Mouse (Mus musculus): Measurements from ENCODE around the gene Umps. TPM values are rescaled to one million over a fixed set of nuclear protein-coding genes. Genes with fewer than 3 reads are reported as not detected.

The Umps gene
- polyA plus RNA-seq, 1 experiment from 2014 or later: 12.4 TPM

DNA sequence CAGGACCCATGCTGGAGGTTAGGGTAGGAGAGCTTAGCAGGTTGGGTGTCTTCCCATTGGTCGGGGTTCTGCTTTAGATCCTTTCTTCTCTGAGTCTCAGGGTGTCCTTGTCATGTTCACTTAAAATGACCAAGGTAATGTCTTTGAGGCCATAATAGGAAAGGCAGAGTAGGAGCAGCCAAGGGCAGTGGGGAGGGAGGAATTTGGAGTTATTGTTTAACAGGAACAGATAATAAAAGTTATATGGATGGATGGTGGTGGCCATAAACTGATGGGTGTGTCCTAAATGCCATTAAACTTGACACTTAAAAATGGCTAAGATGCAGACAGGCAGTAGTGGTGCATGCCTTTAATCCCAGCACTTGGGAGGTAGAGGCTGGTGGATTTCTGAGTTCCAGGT lies 22.3 kb upstream of the Umps start:
- 0 out of 2 replicates have a peak overlapping the region, but pooled peaks have one; percentile 10 for H3K4me2 ChIP-seq (replicated peaks; ENCODE audit: low read depth)

DNA sequence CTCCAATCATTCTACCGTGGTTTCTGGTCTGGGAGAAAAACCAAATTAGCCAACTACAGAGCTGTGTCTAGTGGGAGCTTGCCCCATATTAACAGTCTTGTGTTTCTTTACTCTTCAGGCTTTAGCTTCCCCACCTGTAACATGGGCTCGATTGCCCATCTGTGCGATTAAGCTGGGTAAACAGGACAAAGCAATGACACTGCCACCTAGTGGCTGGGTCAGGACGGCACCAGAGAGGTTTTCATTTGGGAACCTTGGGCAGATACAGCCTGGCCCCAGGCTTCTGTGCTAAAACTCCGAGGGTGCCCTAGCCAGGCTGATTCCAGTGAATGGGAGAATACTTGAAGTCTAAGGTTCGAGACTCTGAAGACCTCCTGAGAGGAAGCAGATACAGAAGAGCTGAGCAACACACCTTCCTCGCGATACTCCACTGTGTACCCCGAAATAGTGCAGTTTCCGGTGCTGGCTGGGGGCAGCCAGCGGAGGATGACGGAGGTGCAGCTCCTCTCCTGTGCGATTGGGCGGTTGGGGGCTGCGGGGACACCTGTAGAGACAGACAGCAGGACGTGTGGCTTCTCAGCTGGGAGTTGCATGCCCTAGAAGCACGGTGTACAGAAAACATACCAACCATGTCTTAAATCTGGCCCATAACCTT lies 21.6 kb upstream of the Umps start:
- WGBS: 56% methylated on average over 17 of the region's 17 CpGs
- Histone ChIP-seq H3K27me3 (replicated peaks; ENCODE audit: control insufficient read depth, insufficient read depth, low read length) (no peaks in the 10 kb centered on the region), H3K9ac (ENCODE audit: low read depth, low read length) (no peak overlapping the region), H3K27ac (ENCODE audit: low read depth, low read length) (no peak overlapping the region), H3K4me2 (replicated peaks; ENCODE audit: low read depth) (0 out of 2 replicates have a peak overlapping the region, but pooled peaks have one; percentile 10), H3K4me1 (replicated peaks; ENCODE audit: control insufficient read depth, insufficient read depth, low read length) (no peaks in the 10 kb centered on the region; the same call in 1 of the 2 replicates), H3K36me3 (ENCODE audit: control insufficient read depth, insufficient read depth) (no peaks in the 10 kb centered on the region), H3K9me3 (ENCODE audit: control insufficient read depth) (no peaks in the 10 kb centered on the region), H3K4me3 (ENCODE audit: low read depth, low read length) (no peak overlapping the region)
- TF ChIP-seq CTCF (IDR thresholded peaks at IDR 0.05; ENCODE audit: low read depth): peak; percentile 89
- no peak for ATAC-seq

More for the DNA sequence above, 22.3 kb upstream of the Umps start:
- Histone ChIP-seq H3K4me1 (replicated peaks; ENCODE audit: control insufficient read depth, insufficient read depth, low read length) (no peaks in the 10 kb centered on the region; the same call in 1 of the 2 replicates), H3K36me3 (ENCODE audit: control insufficient read depth, insufficient read depth) (no peaks in the 10 kb centered on the region), H3K9ac (ENCODE audit: low read depth, low read length) (no peak overlapping the region), H3K4me3 (ENCODE audit: low read depth, low read length) (no peak overlapping the region), H3K27me3 (replicated peaks; ENCODE audit: control insufficient read depth, insufficient read depth, low read length) (no peaks in the 10 kb centered on the region), H3K27ac (ENCODE audit: low read depth, low read length) (no peak overlapping the region; the same call in 1 of the 2 replicates), H3K9me3 (ENCODE audit: control insufficient read depth) (no peaks in the 10 kb centered on the region)
- 33% methylated on average over 1 of the region's 1 CpGs for WGBS
- peak; percentile 49; the same call in 1 of the 2 replicates for ATAC-seq
- no peak for TF ChIP-seq CTCF (IDR thresholded peaks at IDR 0.05; ENCODE audit: low read depth)

- no peak for TF ChIP-seq CTCF (IDR thresholded peaks at IDR 0.05; ENCODE audit: low read depth)
- H3K27ac ChIP-seq (ENCODE audit: low read depth, low read length): no peak overlapping the region
- H3K36me3 ChIP-seq (ENCODE audit: control insufficient read depth, insufficient read depth): no peaks in the 10 kb centered on the region
- ATAC-seq: no peak
- H3K4me1 ChIP-seq (replicated peaks; ENCODE audit: control insufficient read depth, insufficient read depth, low read length): no peaks in the 10 kb centered on the region; the same call in 1 of the 2 replicates
- no peak overlapping the region for H3K4me2 ChIP-seq (replicated peaks; ENCODE audit: low read depth)
- 88% methylated on average over 7 of the region's 7 CpGs for WGBS
- no peak overlapping the region for H3K4me3 ChIP-seq (ENCODE audit: low read depth, low read length)
- H3K27me3 ChIP-seq (replicated peaks; ENCODE audit: control insufficient read depth, insufficient read depth, low read length): no peaks in the 10 kb centered on the region
- H3K9me3 ChIP-seq (ENCODE audit: control insufficient read depth): no peaks in the 10 kb centered on the region
- H3K9ac ChIP-seq (ENCODE audit: low read depth, low read length): no peak overlapping the region
These were observed 20.2 kb upstream of the Umps start for GRCm38 (mm10) chr16:33986993-33987392.

GRCm38 (mm10) chr16:33985372-33985771 lies 18.5 kb upstream of the Umps start:
- no peaks in the 10 kb centered on the region; the same call in 1 of the 2 replicates for H3K4me1 ChIP-seq (replicated peaks; ENCODE audit: control insufficient read depth, insufficient read depth, low read length)
- H3K4me3 ChIP-seq (ENCODE audit: low read depth, low read length): no peak overlapping the region
- no peak for ATAC-seq
- no peak overlapping the region for H3K9ac ChIP-seq (ENCODE audit: low read depth, low read length)
- H3K27me3 ChIP-seq (replicated peaks; ENCODE audit: control insufficient read depth, insufficient read depth, low read length): no peaks in the 10 kb centered on the region
- H3K4me2 ChIP-seq (replicated peaks; ENCODE audit: low read depth): no peak overlapping the region
- 88% methylated on average over 6 of the region's 6 CpGs for WGBS
- no peak overlapping the region for H3K27ac ChIP-seq (ENCODE audit: low read depth, low read length)
- no peak for TF ChIP-seq CTCF (IDR thresholded peaks at IDR 0.05; ENCODE audit: low read depth)
- H3K36me3 ChIP-seq (ENCODE audit: control insufficient read depth, insufficient read depth): no peaks in the 10 kb centered on the region
- no peaks in the 10 kb centered on the region for H3K9me3 ChIP-seq (ENCODE audit: control insufficient read depth)

DNA sequence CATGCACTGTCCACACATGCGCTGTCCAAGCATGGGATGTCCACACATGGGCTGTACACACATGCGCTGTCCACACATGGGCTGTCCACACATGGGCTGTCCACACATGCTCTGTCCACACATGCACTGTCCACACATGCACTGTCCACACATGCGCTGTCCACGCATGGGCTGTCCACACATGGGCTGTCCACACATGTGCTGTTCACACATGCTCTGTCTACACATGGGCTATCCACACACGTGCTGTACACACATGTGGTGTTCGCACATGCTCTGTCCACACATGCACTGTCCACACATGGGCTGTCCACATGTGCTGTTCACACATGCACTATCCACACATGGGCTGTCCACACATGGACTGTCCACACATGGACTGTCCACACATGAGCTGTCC lies 16.9 kb upstream of the Umps start:
- Histone ChIP-seq H3K4me3 (ENCODE audit: low read depth, low read length) (no peak overlapping the region), H3K4me2 (replicated peaks; ENCODE audit: low read depth) (no peak overlapping the region), H3K9ac (ENCODE audit: low read depth, low read length) (no peak overlapping the region), H3K36me3 (ENCODE audit: control insufficient read depth, insufficient read depth) (no peaks in the 10 kb centered on the region), H3K9me3 (ENCODE audit: control insufficient read depth) (no peaks in the 10 kb centered on the region), H3K27ac (ENCODE audit: low read depth, low read length) (no peak overlapping the region), H3K4me1 (replicated peaks; ENCODE audit: control insufficient read depth, insufficient read depth, low read length) (no peaks in the 10 kb centered on the region; the same call in 1 of the 2 replicates), H3K27me3 (replicated peaks; ENCODE audit: control insufficient read depth, insufficient read depth, low read length) (no peaks in the 10 kb centered on the region)
- ATAC-seq: no peak
- WGBS: 96% methylated on average over 6 of the region's 6 CpGs
- no peak for TF ChIP-seq CTCF (IDR thresholded peaks at IDR 0.05; ENCODE audit: low read depth)

DNA sequence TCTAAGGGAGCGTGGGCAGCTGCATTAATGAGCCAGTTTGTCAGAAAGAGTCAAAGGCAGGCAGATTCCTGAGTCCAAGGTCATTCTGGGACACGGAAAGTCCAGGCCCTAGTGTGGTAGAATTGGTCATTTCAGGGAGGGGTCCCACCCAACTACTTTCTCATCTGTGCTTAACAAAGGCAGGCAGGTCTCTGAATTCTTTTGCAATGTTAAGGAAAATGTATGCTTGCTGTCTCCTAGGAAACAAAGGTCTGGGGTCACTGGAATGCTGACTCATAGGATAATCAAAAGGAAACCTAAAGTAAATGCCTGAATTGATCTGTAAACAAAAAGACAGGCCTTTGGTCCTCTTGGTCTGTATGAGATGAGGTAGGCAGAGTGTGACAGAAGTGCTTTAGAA lies 13.0 kb upstream of the Umps start:
- 64% methylated on average over 2 of the region's 2 CpGs for WGBS

More for the DNA sequence above, 13.0 kb upstream of the Umps start:
- no peak for ATAC-seq
- no peak for TF ChIP-seq CTCF (IDR thresholded peaks at IDR 0.05; ENCODE audit: low read depth)
- Histone ChIP-seq H3K4me2 (replicated peaks; ENCODE audit: low read depth) (no peak overlapping the region), H3K4me3 (ENCODE audit: low read depth, low read length) (no peak overlapping the region), H3K9ac (ENCODE audit: low read depth, low read length) (no peak overlapping the region), H3K27me3 (replicated peaks; ENCODE audit: control insufficient read depth, insufficient read depth, low read length) (no peaks in the 10 kb centered on the region), H3K36me3 (ENCODE audit: control insufficient read depth, insufficient read depth) (no peaks in the 10 kb centered on the region), H3K9me3 (ENCODE audit: control insufficient read depth) (no peaks in the 10 kb centered on the region), H3K4me1 (replicated peaks; ENCODE audit: control insufficient read depth, insufficient read depth, low read length) (no peaks in the 10 kb centered on the region), H3K27ac (ENCODE audit: low read depth, low read length) (no peak overlapping the region)
